Mouse (Mus musculus) bone marrow macrophage, adult 2 months (primary cell): ENCODE results near the gene Syt15.

Source experiments
- CTCF ChIP-seq: IDR thresholded peaks from 2 replicates; pipeline ENCODE4 v1.5.1; 2012; ENCODE audit warnings: low read depth, mild to moderate bottlenecking, low read length, moderate library complexity
- POLR2A ChIP-seq: IDR thresholded peaks from 2 replicates; pipeline ENCODE4 v1.6.1; 2012; ENCODE audit warnings: mild to moderate bottlenecking, low read depth, low read length, borderline replicate concordance

GRCm38 (mm10) chr14:34232866-34233680 lies 13.7 kb downstream of the Syt15 start:
- TF ChIP-seq CTCF (no peak), POLR2A (no peak)
